Mouse (Mus musculus): Measurements from ENCODE around the gene Fbxl21.

- no peak for TF ChIP-seq MYOD1 (IDR thresholded peaks at IDR 0.05; ENCODE audit: control insufficient read depth, insufficient read length, low read depth)
- TF ChIP-seq CTCF (IDR thresholded peaks at IDR 0.05; ENCODE audit: control insufficient read depth, insufficient read depth, insufficient read length), result no peak
- no peak for TF ChIP-seq MYOG (IDR thresholded peaks at IDR 0.05; ENCODE audit: control insufficient read depth, extremely low read depth, insufficient read length)
These were observed at the start of gene Fbxl21 for GRCm38 (mm10) chr13:56522081-56522820.

Data from C2C12 (cell line).